Mouse (Mus musculus): Measurements from ENCODE around the gene Cxcl16.
A peak's percentile ranks its signal among the peaks of the same experiment; 100 is the strongest.

The Cxcl16 gene

DNA sequence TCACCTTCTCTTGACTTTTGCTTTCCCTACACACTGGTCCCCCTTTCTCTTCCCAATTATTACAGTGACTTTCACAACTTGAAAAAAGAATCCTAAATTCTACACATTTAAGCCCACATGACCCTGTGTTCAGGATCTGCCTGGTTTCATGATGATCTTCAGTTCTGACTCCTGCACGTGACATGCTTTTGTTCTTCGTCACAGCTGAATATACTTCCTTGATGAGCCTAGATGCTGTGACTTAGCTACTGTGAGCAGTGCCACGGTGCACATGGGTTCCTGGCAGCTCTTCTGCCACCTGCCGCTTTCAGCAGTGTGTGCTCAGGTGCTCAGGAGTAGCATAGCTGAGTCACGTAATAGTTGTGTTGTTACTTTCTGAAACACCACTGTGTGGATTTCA is 47.2 kb downstream of the Cxcl16 start:
- DNase-seq (ENCODE audit: low read depth, low spot score) = no peak

- no peak for DNase-seq (ENCODE audit: low read depth, low spot score)
Observed at GRCm38 (mm10) chr11:70410297-70410643, 49.5 kb downstream of the Cxcl16 start.

GRCm38 (mm10) chr11:70409594-70410296 is 50.0 kb downstream of the Cxcl16 start, which contains the start of gene Pelp1:
Pelp1 (minus strand) TSS chr11:70410031.
- peak; percentile 72 for DNase-seq (ENCODE audit: low read depth, low spot score)

Data from telencephalon, adult 2 months (tissue).